Mouse (Mus musculus) spleen, postnatal 4 days (tissue): ENCODE results near the gene Nip7.
"Not testable (repeated sequence)": the region's sequence is repeated elsewhere in the genome, so short reads cannot be mapped to it uniquely, and the experiment has no call there.

Source experiments
- DNase-seq, 2 experiments: peaks; one replicate each; pipeline ENCODE4 v3.0.0; 2022; ENCODE audit warnings: low spot score in 2 of 2

Nip7 gene

GRCm38 (mm10) chr8:107056076-107056972 lies at the start of gene Nip7, which contains the start of gene Cog8:
Gene Nip7 (plus strand): TSS chr8:107056877.
Gene Cog8 (minus strand): TSS chr8:107056689.
- DNase-seq, result peak; percentile 92 to 94

GRCm38 (mm10) chr8:107007795-107008194 lies 48.9 kb upstream of the Nip7 start:
- DNase-seq, result no peak

GRCm38 (mm10) chr8:107012666-107013065 lies 44.0 kb upstream of the Nip7 start:
- no peak for DNase-seq

DNA sequence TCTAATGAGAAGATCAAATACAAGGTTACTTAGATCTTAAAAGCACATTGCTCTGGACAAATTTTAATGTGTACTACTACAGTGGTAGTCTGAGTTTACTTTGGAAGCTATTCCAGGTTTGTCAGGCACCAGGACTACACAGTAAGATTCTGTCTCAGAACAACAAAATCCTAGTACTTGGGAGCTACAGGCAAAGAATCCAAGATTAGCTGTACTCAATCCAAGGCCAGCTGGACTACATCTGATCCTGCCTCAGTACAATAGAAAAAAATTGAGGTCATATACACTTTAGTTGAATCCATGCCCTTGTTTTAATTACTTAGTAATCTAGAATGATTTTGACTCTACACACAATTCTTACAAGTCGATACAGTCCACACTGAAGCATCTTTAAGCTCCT lies 41.8 kb upstream of the Nip7 start:
- DNase-seq, result no peak

- DNase-seq, result no peak
Measured at GRCm38 (mm10) chr8:107023479-107023878, 33.2 kb upstream of the Nip7 start.

DNA sequence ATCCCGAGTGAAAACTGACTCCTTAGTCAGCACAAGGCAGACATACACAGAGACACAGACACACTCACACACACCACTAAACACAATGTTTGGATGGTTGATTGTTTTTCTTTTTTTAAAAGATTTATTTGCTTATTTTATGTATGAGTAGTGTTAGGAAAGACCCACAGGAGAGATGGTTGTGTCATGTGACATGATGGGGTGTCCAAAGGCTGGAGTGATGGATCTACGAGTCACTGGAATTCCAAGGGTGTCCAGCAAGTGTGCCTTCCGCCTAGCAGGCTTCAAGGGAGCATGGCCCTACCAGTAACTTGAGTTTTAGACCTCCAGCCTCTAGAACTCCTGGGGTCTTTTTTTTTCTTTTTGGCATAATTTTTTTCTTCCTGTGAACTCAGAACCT lies 27.4 kb upstream of the Nip7 start:
- DNase-seq, result no peak

DNA sequence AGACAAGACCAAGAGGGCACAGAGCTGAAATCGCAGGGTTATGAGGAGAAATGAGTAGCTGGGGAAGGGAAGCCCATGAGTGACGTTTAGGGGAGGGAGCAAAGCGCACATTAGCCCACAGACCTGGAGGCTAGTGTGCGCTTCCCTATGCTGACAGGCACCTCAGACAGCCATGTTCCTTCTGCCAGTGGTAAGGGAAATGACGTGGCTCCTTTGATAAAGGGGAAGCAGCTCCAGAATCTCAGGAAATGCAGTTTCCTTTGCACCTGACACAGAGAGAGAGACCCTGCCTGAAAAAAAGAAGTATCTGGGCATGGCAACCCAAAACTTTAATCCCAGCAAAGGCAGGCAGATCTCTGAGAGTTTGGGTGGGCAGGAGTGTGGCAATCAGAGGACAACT lies 26.6 kb upstream of the Nip7 start:
- no peak for DNase-seq

- peak; percentile 97 to 99 for DNase-seq
Measured at GRCm38 (mm10) chr8:107030650-107031576, 25.8 kb upstream of the Nip7 start, which contains the start of gene Vps4a. Gene Vps4a (plus strand): TSS chr8:107031222.

DNA sequence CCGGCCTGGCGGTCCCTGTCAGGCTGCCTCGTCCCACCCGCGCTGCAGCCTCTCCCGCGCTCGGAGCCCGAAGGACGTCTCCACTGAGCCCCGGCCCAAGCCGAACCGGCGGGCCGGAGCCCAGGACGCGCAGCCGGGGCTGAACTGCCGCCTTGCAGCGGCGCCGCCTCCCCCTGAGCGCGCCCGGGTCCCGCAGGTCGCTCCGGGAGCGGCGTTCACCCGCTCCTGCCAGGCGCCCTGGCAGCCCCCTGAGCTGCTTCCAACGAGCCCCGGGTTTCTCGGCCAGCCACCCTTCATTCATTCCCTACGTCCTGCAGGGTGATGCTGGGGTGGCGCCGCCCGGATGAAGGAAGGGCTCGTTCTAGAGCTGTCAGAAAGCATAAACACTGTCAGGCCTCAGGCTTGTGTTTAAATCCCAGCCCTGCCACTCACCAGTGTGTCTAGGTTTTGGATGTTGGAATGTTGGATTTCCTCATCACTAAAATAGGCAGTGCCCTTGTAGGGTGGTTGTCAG lies 25.0 kb upstream of the Nip7 start:
- no peak for DNase-seq

GRCm38 (mm10) chr8:107033609-107034008 lies 23.1 kb upstream of the Nip7 start:
- not testable (repeated sequence) for DNase-seq

GRCm38 (mm10) chr8:107035641-107036040 lies 21.0 kb upstream of the Nip7 start:
- no peak for DNase-seq

GRCm38 (mm10) chr8:107036626-107037025 lies 20.1 kb upstream of the Nip7 start:
- no peak for DNase-seq

GRCm38 (mm10) chr8:107040632-107041031 lies 16.0 kb upstream of the Nip7 start:
- DNase-seq, result no peak

- no peak for DNase-seq
Measured at GRCm38 (mm10) chr8:107045478-107045877, 11.2 kb upstream of the Nip7 start.

GRCm38 (mm10) chr8:107046976-107047375 lies 9.7 kb upstream of the Nip7 start:
- no peak for DNase-seq

DNA sequence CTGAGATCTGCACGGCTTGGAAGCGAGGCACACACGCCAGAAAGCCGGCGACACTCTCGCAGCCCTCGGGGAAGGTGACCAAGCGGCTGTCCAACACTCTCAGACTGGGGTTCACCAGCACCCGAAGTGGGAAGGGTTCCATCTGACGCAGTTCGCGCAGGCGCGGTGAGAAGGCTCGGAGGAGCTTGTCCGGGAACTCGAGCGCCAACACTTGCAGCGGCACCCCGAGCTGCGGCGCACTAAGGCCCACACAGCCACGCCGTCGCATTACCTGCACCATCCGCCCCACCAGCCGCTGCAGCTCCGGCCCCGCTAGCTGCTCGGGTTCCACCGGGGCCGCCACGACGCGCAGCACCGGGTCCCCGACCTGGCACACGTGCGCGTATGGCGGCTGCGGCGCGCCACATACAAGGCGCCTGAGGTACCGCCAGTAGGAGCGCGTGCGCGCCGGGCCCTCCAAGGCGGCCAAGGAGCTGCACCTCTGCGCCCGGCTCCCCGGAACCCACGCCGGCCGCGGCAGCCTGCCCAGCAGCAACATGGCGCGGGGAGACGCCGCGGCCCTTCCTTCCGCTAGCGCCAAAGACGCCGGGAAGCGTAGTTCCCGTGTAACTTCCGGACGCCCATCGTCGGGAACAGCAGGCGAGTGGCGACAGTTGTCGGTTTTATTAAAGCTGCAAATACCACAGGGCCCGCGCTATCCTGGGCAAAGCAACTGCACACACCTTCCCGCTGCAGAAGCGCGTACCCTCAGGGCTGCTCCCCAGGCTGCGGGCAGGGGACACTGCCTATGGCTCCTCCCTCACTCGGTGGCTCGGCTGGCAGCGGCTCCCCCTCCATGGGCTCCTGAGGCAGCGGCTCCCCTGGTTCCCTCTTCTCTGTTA lies 8.4 kb upstream of the Nip7 start, which contains the start of gene Pdf:
Pdf (minus strand) TSS at position 554 of the 881 bp plus-strand sequence.
- peak; percentile 72 to 88 for DNase-seq

- DNase-seq, result no peak
Measured at GRCm38 (mm10) chr8:107049480-107049879, 7.2 kb upstream of the Nip7 start.

DNA sequence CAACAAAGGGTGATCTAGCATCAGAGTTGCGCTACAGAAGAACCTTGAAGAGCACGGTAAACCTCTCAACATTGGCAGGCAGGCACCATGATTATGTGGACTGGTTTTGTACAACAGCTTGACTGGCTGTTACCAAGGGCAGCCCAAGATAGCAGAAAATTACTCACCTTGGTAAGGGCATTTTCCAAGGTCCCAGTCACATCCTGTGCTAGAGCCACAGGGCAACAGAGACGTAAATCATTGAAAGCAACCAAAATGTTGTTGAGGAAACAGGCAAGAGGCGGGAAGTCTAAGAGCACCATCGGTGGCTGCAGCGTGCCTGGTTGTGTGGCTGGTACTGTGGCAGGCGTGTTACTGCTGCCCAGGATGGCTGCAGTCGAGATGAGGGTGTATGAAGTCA lies 4.6 kb upstream of the Nip7 start:
- DNase-seq, result no peak

DNA sequence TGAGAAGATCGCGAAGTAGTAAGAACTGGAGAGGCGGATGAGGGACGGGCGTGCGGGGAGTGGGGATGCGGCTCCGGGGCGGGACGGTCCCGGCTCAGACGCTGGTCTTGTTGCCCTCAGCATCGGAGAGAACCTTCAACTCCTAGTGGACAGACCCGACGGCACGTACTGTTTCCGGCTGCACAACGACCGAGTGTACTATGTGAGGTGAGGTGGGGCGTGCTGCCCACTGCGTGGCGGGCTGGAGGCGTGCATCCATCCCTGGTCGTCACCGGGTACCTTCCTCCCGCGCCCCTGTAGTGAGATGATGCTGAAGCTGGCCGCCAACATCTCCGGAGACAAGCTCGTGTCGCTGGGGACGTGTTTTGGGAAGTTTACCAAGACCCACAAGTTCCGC lies 294 bp downstream of the Nip7 start:
- no peak for DNase-seq

DNA sequence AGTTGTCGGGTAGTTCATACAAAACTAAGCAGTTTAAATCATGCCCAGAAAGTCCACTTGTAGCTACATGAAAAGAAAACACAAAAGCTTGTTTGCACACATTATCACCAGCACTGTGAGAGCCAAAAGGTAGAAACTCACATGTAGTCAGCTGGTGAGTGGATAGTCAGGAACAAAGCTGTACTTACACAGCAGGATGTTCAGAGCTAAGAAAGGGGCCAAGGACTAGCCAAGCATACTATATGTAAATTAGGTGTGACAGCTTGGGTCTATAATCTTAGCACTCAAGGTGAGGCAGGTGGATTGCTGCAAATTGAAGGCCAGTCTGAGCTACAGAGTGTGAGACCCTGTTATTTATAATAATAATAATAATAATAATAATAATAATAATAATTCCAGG lies 5.9 kb downstream of the Nip7 start:
- no peak for DNase-seq
